Mouse (Mus musculus) gonadal fat pad, adult 2 months (tissue): ENCODE data around the gene Reep3. TPM values are rescaled to one million over a fixed set of nuclear protein-coding genes. Genes with fewer than 3 reads are reported as not detected.
A peak's percentile ranks its signal among the peaks of the same experiment; 100 is the strongest.
"Not testable (repeated sequence)": the region's sequence is repeated elsewhere in the genome, so short reads cannot be mapped to it uniquely, and the experiment has no call there.

Experiments
- DNase-seq: peaks from one replicate; pipeline ENCODE4 v3.0.0-alpha.2; 2012; ENCODE audit warnings: low read depth
- polyA plus RNA-seq: library from polyadenylated mRNA; depleted of rRNA; stranded (reverse); fragments of >200 nt; gene quantifications from 2 replicates; pipeline ENCODE4 v1.2.3, GENCODE M21; 2012

Reep3 gene
- polyA plus RNA-seq, 1 experiment: 25.8 TPM

- peak; percentile 98 for DNase-seq
Observed at GRCm38 (mm10) chr10:67017891-67018290, 78.9 kb downstream of the Reep3 start.

DNA sequence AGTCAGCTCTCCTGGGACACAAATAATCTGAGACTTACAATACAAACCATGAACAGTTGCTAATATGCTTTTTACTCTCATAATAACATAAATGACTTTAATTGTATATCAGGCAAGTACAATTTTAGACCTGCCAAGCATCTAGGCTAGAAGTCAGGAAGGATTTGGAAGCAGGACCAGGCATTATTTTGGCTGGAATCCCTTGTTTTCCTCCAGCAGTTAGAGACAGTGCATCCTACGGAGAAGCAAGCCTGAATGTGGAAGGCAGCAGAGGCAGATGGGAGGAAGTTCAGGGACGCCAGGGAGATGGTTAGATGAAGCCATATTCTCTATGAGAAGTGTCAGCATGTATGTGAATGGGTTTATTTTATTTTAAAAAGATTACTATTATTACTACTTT, 79.4 kb downstream of the Reep3 start:
- DNase-seq: no peak

GRCm38 (mm10) chr10:67016615-67017278, 80.0 kb downstream of the Reep3 start:
- no peak for DNase-seq

DNA sequence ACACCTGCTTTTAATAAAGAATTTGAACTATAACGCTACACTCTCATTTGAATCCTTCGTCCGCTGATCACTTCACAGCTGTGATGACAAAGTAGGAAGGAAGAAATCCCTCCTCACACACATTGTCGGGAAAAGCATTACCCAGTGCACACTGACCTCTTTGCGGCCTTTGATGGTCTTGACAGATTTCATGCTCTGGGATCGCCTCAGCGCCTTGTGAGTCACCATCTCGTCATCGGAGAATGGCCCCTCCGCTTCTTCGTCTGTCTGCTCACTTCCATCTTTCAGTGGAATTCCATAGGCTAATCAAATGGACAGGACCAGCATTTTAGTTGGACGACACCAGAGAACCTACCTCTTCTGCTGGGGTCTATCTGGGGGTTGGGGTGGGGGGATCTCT, 82.0 kb downstream of the Reep3 start:
- DNase-seq: no peak

GRCm38 (mm10) chr10:67010521-67010920, 86.2 kb downstream of the Reep3 start:
- DNase-seq: no peak

- DNase-seq: no peak
Observed at GRCm38 (mm10) chr10:67004527-67005042, 92.2 kb downstream of the Reep3 start.

DNA sequence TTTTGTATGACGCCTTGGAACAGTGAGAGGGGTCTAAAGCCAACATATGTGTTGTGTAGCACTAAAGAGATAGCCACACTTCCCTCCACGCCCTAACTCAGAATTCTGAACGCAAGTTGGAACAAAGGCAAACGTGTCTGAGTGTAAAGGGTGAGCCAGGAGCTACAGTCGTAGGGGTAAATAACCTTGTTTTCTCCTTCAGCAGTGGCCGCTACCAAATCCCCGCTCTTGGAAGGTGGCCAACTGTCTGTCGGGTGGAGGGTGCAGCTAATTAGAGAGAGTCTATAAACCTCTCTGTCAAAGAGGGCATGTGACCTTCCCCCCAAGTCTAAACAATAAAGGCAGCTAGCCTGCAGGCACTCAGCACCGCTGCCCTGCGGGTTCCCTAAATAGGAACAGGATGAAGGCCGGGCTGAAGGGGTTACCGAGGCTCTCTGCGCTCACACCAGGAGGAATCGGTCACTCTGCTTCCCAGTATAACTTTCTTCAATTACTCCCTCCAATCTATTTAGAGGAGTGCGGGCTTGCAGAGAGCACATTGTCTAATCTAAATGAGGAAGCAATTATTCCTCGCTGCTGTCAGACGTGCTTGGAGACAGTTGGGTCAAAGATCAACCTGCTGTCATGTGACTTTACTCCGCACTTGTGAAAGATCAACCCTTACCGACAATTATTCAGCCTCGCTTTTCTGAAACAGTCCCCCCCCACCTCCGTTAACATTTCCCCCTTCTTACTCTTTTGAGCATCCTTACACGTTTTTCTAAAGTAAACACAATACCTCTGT, 92.8 kb downstream of the Reep3 start:
- DNase-seq: peak; percentile 79

DNA sequence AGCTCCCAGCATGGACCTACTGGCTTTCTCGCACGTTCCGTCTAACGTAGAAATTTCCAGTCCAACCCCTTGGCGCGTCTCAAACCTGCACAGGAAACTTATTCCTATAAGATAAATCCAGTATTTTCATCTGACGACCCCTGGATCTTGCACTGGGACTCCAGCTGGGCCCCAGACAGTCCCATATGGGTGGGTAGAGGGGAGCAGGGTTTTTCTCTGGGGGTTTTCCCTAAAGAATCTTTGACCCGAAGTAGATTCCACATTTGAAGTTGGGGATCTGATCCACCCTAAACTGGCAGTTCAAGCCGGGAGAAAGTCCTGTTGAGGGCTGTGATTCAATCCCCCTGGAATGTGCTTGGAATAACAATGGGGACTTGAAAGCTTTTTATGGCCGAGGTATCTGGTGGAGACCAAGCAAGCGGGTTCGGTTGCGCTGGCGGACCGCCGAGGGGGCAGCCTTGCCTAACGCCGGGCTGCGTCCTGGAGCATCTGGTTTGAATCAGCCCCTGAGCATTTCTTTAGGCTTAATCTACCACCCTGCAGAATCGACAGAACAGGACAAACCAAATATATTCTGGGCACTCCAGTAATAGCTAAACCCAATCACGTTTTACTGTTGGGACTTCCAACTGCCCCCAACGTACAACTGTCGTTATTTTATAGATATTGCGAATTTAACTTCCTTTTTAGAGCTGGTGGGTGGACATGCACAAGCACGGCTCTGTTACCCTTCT, 93.6 kb downstream of the Reep3 start:
- no peak for DNase-seq

DNA sequence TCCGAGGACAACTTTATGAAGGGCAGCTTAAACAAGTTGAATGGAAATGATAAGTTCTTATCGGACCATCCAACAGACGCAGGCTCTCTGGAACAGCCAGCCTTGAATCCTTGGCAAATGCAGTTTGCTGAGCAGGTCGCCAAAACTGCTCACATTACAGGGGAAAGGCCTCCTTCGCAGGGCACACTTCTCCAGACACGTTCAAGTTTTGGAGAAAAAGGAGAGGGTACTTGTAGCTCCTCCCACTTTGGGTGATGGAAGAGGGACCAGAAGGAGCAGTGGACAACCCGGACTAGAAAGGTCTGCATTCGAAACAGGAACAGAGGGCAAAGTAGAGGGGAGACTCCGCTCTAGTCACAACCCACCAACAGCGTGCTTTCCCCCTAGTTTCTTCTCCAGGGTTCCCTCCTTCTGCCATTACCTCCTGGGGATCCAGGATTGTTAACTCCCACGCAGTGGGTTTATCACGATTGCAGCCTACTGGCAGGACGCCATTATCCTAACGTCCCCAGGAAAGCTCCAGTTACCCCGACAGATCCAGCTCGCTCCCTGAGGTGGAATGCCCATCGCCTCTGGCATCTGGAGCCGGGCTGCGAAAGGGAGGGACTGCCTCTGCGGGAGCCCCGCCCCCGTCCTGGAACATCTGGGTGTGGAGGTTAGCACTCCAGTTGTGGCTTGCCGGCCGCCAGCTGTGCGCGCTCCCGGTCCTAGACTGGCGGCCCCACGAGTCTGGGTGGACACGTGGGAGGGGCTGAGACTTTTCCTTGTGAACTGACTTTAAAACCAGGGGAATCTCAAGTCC, 94.3 kb downstream of the Reep3 start:
- no peak for DNase-seq

- not testable (repeated sequence) for DNase-seq
Observed at GRCm38 (mm10) chr10:67000958-67001615, 95.7 kb downstream of the Reep3 start.

DNA sequence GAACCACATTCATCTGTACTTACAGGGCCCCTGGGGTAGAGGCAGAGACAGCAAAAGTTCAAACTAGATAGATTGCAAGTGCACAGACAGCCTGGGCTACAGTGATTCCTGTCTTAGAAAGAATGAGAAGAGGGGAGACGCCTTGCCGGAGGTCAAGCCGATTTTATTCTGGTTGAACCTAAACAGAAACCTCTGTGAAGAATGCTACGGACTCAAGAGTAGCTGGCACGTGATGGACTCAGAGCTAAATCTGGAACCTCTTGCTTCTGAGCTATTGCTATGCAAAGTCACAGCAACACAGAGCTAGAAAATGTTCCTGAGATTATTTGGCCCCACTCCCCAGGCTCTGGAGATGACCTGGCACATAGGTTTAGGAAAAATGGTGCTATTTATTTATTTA, 96.6 kb downstream of the Reep3 start:
- no peak for DNase-seq

GRCm38 (mm10) chr10:66998770-66999169, 98.0 kb downstream of the Reep3 start:
- no peak for DNase-seq

- DNase-seq: no peak
Observed at GRCm38 (mm10) chr10:66995181-66995580, 101.6 kb downstream of the Reep3 start.

DNA sequence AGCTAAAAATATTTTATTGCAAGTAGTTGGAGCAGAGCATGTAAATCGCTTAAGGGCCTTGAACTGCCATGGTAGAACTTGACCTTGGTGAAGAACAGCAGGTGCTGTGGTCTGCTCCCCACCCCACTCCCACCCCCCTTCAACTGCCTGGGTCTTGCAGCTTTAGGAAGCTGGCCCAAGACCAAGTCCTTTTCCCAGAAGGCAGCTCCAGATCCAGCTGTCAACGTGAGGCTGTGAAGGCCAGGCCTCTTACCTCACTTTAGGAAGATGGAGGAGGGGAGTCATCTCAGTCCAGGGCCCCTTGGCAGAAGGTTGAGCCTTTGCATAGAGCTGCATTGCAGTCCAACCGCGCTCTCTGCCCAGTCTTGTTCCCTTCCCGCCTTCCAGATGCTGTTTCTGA, 102.3 kb downstream of the Reep3 start:
- DNase-seq: no peak

DNA sequence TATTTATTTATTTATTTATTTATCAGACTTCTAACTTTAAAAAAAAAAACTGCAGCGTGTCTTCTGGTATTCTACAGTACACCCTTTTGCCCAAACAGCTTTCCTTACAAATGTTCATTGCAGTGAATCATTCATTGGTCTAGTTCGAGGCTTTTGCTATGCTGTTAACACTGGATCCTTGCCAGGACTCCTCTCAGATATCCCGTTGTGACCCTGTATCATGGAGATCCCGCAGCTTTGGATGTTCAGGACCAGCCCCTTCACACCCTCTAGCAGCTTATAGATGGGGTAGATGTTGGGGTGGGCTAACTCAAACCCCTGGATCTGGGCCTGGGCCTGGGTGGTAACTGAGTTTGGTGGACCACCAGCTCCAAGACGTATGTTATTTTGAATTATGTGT, 104.2 kb downstream of the Reep3 start:
- DNase-seq: no peak

DNA sequence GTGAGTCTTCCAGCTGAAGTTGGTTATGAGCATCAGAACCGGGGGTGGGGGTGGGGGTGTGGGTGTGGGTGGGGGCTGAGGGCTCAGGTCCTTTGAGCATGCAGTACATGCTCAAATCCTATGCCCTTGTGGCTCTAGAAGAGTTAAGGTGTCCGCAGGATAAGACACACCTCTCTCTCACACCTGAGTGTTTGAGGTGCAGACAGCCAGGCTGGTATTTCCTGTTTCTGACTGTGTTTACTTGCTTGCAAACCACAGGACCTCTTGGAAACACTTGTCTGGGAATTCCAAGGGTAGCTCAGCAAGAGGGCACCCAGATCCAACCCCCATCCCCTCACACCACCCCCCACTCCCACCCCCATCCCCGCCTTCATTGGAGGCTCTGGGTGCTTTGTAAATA, 106.2 kb downstream of the Reep3 start:
- DNase-seq: no peak

DNA sequence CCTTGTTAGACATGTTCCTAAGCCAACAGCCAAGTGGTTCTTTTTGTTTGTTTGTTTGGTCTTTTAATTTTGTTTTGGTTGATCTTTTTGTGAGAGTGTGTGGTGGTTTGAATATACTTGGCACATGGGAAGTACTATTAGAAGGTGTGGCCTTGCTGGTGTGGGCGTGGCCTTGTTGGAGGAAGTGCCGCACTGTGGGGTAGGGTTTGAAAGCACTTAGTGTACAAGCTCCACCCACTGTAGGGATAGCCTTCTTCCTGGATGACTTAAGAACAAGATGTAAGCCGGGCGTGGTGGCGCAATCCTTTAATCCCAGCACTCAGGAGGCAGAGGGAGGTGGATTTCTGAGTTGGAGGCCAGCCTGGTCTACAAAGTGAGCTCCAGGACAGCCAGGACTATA, 113.7 kb downstream of the Reep3 start:
- DNase-seq: peak; percentile 42

DNA sequence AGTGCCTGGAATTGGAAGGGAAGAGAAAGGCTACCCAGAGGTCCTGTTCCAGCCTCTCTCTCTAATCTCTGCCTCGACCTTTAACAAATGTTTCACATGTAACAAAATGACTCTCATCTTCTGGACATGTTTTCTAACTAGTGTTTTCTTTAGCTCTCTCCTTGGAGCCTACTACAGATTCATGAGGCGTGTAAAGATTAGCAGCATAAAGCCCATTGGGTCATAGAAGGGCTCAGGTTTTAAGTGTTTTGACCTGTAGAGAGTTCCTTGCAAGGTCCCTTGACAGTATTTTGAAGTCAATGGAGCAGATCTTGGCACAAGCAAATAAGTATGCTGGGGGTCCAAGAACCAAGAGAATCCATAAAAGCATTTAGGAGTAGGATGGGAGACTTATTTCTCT, 118.5 kb downstream of the Reep3 start:
- no peak for DNase-seq

DNA sequence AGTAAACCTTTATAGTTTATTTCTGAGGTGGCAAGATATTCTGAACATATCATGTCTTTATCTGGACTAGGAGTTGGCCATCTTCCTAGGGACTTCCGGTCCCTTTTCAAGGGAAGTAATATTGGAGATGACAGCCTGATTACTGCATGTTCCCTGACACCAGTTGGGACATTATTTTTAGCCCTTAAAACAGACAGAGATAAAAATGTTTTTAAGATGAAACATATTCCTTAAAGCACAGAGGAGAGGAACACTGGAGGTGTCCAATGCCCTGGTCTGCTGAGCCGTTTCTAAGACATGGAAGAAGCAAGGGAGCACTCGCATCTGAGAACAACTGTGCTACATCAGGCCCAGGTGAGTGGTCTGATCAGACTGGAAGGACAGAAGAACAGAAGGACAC, 119.7 kb downstream of the Reep3 start:
- DNase-seq: no peak

GRCm38 (mm10) chr10:66975451-66975850, 121.3 kb downstream of the Reep3 start:
- peak; percentile 60 for DNase-seq

- peak; percentile 23 for DNase-seq
Observed at GRCm38 (mm10) chr10:66974417-66974816, 122.3 kb downstream of the Reep3 start.
